Mouse (Mus musculus): Measurements from ENCODE around the gene C1qb.
A peak's percentile ranks its signal among the peaks of the same experiment; 100 is the strongest.

Gene C1qb

GRCm38 (mm10) chr4:136886101-136886500, at the start of gene C1qb:
TSS of gene C1qb (minus strand) at chr4:136886187.
- no peak for DNase-seq

- no peak for DNase-seq
Measured at GRCm38 (mm10) chr4:136934746-136935613, 49.0 kb upstream of the C1qb start.

GRCm38 (mm10) chr4:136930474-136930873, 44.5 kb upstream of the C1qb start:
- no peak for DNase-seq

- peak; percentile 23 to 57 for DNase-seq
Measured at GRCm38 (mm10) chr4:136928928-136929327, 42.9 kb upstream of the C1qb start.

GRCm38 (mm10) chr4:136925804-136926203, 39.8 kb upstream of the C1qb start:
- DNase-seq = no peak

GRCm38 (mm10) chr4:136924529-136924928, 38.5 kb upstream of the C1qb start:
- DNase-seq = no peak

- DNase-seq = no peak
Measured at GRCm38 (mm10) chr4:136919526-136919925, 33.5 kb upstream of the C1qb start.

- no peak for DNase-seq
Measured at GRCm38 (mm10) chr4:136918834-136919233, 32.8 kb upstream of the C1qb start.

- no peak for DNase-seq
Measured at GRCm38 (mm10) chr4:136917165-136917524, 31.2 kb upstream of the C1qb start.

- peak; percentile 59 to 65 for DNase-seq
Measured at GRCm38 (mm10) chr4:136916359-136917164, 30.6 kb upstream of the C1qb start.

- no peak for DNase-seq
Measured at GRCm38 (mm10) chr4:136912841-136913240, 26.9 kb upstream of the C1qb start.

- no peak for DNase-seq
Measured at GRCm38 (mm10) chr4:136911804-136912203, 25.8 kb upstream of the C1qb start.

GRCm38 (mm10) chr4:136911211-136911646, 25.2 kb upstream of the C1qb start:
- DNase-seq = no peak

- DNase-seq = no peak
Measured at GRCm38 (mm10) chr4:136907809-136908208, 21.8 kb upstream of the C1qb start.

GRCm38 (mm10) chr4:136907033-136907432, 21.0 kb upstream of the C1qb start:
- peak in 1 of 2 experiments; percentile 31 for DNase-seq

GRCm38 (mm10) chr4:136904767-136905539, 19.0 kb upstream of the C1qb start:
- DNase-seq = no peak

GRCm38 (mm10) chr4:136899154-136899553, 13.2 kb upstream of the C1qb start:
- no peak for DNase-seq

GRCm38 (mm10) chr4:136898637-136899036, 12.7 kb upstream of the C1qb start, which contains the start of gene C1qa:
TSS of gene C1qa (minus strand) at chr4:136898803.
- DNase-seq = no peak

- DNase-seq = no peak
Measured at GRCm38 (mm10) chr4:136898084-136898598, 12.2 kb upstream of the C1qb start.

- no peak for DNase-seq
Measured at GRCm38 (mm10) chr4:136896461-136896860, 10.5 kb upstream of the C1qb start.

GRCm38 (mm10) chr4:136895861-136896260, 9.9 kb upstream of the C1qb start:
- DNase-seq = no peak

- no peak for DNase-seq
Measured at GRCm38 (mm10) chr4:136894821-136895220, 8.8 kb upstream of the C1qb start.

Measured in cerebellum, postnatal 36 days (tissue).